ENCODE assay signal across 8 mouse cellular contexts in genomic region chr11:78896357-78897123, GRCm38 (mm10). TPM values are rescaled to one million over a fixed set of nuclear protein-coding genes. Genes with fewer than 3 reads are reported as not detected.
A peak's percentile ranks its signal among the peaks of the same experiment; 100 is the strongest.
DNase-seq lines count a peak whose midpoint lies in the region; ATAC-seq and TF ChIP-seq lines count a peak whose summit lies in the region.

No protein-coding gene starts in this region.

- no peak overlapping the region for H3K9ac ChIP-seq in heart, adult 2 months (ENCODE audit: low read depth, low read length)

- CTCF ChIA-PET in Patski (lab: Charles Lee), result interaction anchor here (1.1 to 1.6 kb wide), 2 partner anchors 9 to 41 kb away, joined by 3 to 6 read pairs; no protein-coding TSS in a partner anchor

- POLR2A ChIA-PET in Patski (lab: Charles Lee), result no interaction called here

- TF ChIP-seq EP300 in heart, adult 2 months (IDR thresholded peaks at IDR 0.05; ENCODE audit: insufficient read depth, low read depth, low read length), result no peak

- 77% methylated on average over 7 of the region's 7 CpGs for WGBS in heart, adult 2 months

- peak; percentile 7 to 31 for DNase-seq in heart, adult 2 months
- no peak for DNase-seq in heart, adult 9 months (ENCODE audit: low spot score in 2 of 2)
- peak; percentile 45 for DNase-seq in 3T3-L1 (ENCODE audit: low read depth, low spot score)
- no peak for DNase-seq in Patski (ENCODE audit: low read depth, low spot score)
- DNase-seq in urinary bladder, postnatal 4 days (ENCODE audit: low spot score in 2 of 2), result no peak
- no peak for DNase-seq in right cerebral cortex, adult 18-20 months

- in situ Hi-C loops in Patski (cut with MboI; ENCODE audit: low pct_unique_long_range_greater_than_20kb), result no loop called here

- peak; percentile 82 for TF ChIP-seq CTCF in heart, adult 2 months (IDR thresholded peaks at IDR 0.05)
- TF ChIP-seq CTCF in Patski (IDR thresholded peaks at IDR 0.05), result peak; percentile 62

- no peak overlapping the region for H3K27ac ChIP-seq in heart, adult 2 months

- no peak for TF ChIP-seq POLR2A in heart, adult 2 months (IDR thresholded peaks at IDR 0.05; ENCODE audit: insufficient read depth, low read depth, low read length)

- ATAC-seq in Patski, result no peak
- ATAC-seq in erythroblast, adult 5-6 weeks (replicated peaks; ENCODE audit: low FRiP score, poor library complexity, severe bottlenecking), result peak; percentile 85
- ATAC-seq in neutrophil, adult 5-6 weeks (ENCODE audit: extremely low read depth, insufficient number of reproducible peaks, low FRiP score, poor library complexity, severe bottlenecking), result peak; percentile 39; the same call in 1 of the 2 replicates

- no peaks in the 10 kb centered on the region for H3K4me1 ChIP-seq in heart, adult 2 months (ENCODE audit: control insufficient read depth, insufficient read depth, low read length)

- H3K4me3 ChIP-seq in heart, adult 2 months, result no peak overlapping the region

- no peaks in the 10 kb centered on the region for H3K27me3 ChIP-seq in heart, adult 2 months (ENCODE audit: control insufficient read depth, insufficient read depth, low read length)
- no peaks in the 10 kb centered on the region for H3K27me3 ChIP-seq in Patski

- intact Hi-C loops in heart, adult 2 months (cut with DNase I), result no loop called here

- no peaks in the 10 kb centered on the region for H3K79me2 ChIP-seq in heart, adult 2 months (replicated peaks; ENCODE audit: control insufficient read depth, insufficient read depth, low read length)

- no peaks in the 10 kb centered on the region for H3K36me3 ChIP-seq in heart, adult 2 months (ENCODE audit: control insufficient read depth, insufficient read depth, low read length)

RNA-seq across cellular contexts. Expression of gene Nos2, which starts 24.0 kb away (rescaled TPM):
- total RNA-seq in heart, adult 2 months (2021), result 1 to 10 TPM; 5.0 to 5.7 TPM
- polyA plus RNA-seq in heart, adult 2 months (2012; rRNA removed), result 8.3 TPM in 2 replicates
- polyA plus RNA-seq in Patski (2021), result 0.26 TPM
- not detected in 2 replicates for total RNA-seq in erythroblast, adult 5-6 weeks (2015; ENCODE audit: low replicate concordance)
- not detected in 2 replicates for total RNA-seq in erythroblast, adult 5-6 weeks (2017; ENCODE audit: low replicate concordance)
- total RNA-seq in neutrophil, adult 5-6 weeks (2017), result not detected in 2 replicates

Comparison
In these comparisons a context has a peak if more than half of its experiments do, and no peak if none do; other contexts are left out.
1. DNase-seq: peak in heart, adult 2 months (2 of 2) and 3T3-L1 (single experiment); none in heart, adult 9 months (0 of 2), Patski (single experiment), urinary bladder, postnatal 4 days (0 of 2) and right cerebral cortex, adult 18-20 months (single experiment).